Mouse (Mus musculus) liver, embryonic 11.5 days (tissue): ENCODE results near the gene Mia. TPM values are rescaled to one million over a fixed set of nuclear protein-coding genes. Genes with fewer than 3 reads are reported as not detected.

ENCODE experiments used
- ATAC-seq: fragments of 200-750 bp; cut with Nextera tagmentation; replicated peaks from 2 replicates; pipeline ENCODE4 v1.8.0; 2017; ENCODE audit warnings: moderate number of reproducible peaks, mild to moderate bottlenecking, moderate TSS enrichment, moderate library complexity; ENCODE audit not compliant: low FRiP score
- DNase-seq: peaks from one replicate; pipeline ENCODE4 v3.0.0-alpha.2; 2017; ENCODE audit warnings: low spot score
- H3K27ac ChIP-seq: fragments of 300-500 bp; sonication (generic); 2 replicates; pipeline ENCODE4 v1.5.1; 2014; ENCODE audit warnings: mild to moderate bottlenecking, low read depth, low read length, control low read depth
- H3K27me3 ChIP-seq: fragments of 300-500 bp; sonication (generic); replicated peaks from 2 replicates; pipeline ENCODE4 v1.6.1; 2014; ENCODE audit warnings: low read length, mixed read lengths; ENCODE audit not compliant: control insufficient read depth, insufficient read depth
- H3K36me3 ChIP-seq: fragments of 300-500 bp; sonication (generic); 2 replicates; pipeline ENCODE4 v1.6.1; 2014; ENCODE audit warnings: mild to moderate bottlenecking, low read length, moderate library complexity, mixed read lengths; ENCODE audit not compliant: control insufficient read depth, insufficient read depth
- H3K4me1 ChIP-seq: fragments of 300-500 bp; sonication (generic); replicated peaks from 2 replicates; pipeline ENCODE4 v1.6.1; 2014; ENCODE audit warnings: low read length, mixed read lengths; ENCODE audit not compliant: control insufficient read depth, insufficient read depth
- H3K4me2 ChIP-seq: fragments of 300-500 bp; sonication (generic); 2 replicates; pipeline ENCODE4 v1.6.1; 2014; ENCODE audit warnings: mild to moderate bottlenecking, control low read depth, moderate library complexity
- H3K4me3 ChIP-seq: fragments of 300-500 bp; sonication (generic); 2 replicates; pipeline ENCODE4 v1.5.1; 2014; ENCODE audit warnings: low read depth, low read length, control low read depth
- H3K9ac ChIP-seq: fragments of 300-500 bp; sonication (generic); 2 replicates; pipeline ENCODE4 v1.6.1; 2014; ENCODE audit warnings: low read depth, low read length, control low read depth
- H3K9me3 ChIP-seq: fragments of 300-500 bp; sonication (generic); 2 replicates; pipeline ENCODE4 v1.6.1; 2016; ENCODE audit warnings: low read length, inconsistent platforms, mixed read lengths; ENCODE audit not compliant: control insufficient read depth
- WGBS: fragments of 180-500 bp; shearing (Covaris S2); extraction: QIAGEN DNeasy Blood & Tissue Kit; methylation state at CpG from one replicate; pipeline ENCODE4 v1.1.7; 2014; 5-methylcytosine and 5-hydroxymethylcytosine counted together
- microRNA counts: library from miRNA; unstranded; fragments of <30 nt; microRNA quantifications from one replicate; lab custom pipeline; 2015
- microRNA-seq: library from miRNA; unstranded; fragments of <30 nt; microRNA quantifications from one replicate; pipeline ENCODE4, GENCODE M21; 2017; ENCODE audit warnings: borderline number of aligned reads
- polyA plus RNA-seq: library from polyadenylated mRNA; unstranded; fragments of >200 nt; fragmentation: Nextera tagmentation; extraction: Ambion mirVana; gene quantifications from 2 replicates; pipeline ENCODE4 v1.2.1, GENCODE M21; 2014

Mia gene
- polyA plus RNA-seq, 1 experiment from 2014 or later, result 0.73 TPM

DNA sequence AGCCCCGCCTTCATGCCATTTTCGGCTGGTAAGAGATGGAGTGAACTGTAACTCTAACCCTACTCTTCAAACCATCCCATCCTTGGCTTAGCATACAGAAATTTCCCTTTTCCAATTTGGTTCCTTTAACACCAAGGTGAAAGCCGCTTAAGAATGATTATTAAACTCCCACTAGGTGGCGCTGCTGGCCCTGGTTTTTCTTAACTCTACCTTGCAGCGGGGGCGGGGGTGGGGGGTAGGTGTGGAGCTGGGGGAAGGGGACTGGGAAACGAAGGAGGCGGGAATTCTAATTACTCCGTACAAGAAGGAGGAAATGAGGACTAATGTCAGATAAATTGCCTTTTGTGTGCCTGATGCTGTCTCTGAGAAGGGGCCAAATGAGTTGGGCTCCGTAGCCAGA is 48.4 kb downstream of the Mia start:
- no peaks in the 10 kb centered on the region for H3K9me3 ChIP-seq
- DNase-seq, result no peak
- 15% methylated on average over 10 of the region's 10 CpGs for WGBS
- no peak for ATAC-seq
- no peaks in the 10 kb centered on the region for H3K27me3 ChIP-seq
- H3K9ac ChIP-seq, result no peak overlapping the region
- no peak overlapping the region for H3K27ac ChIP-seq
- H3K4me3 ChIP-seq, result no peak overlapping the region
- no peaks in the 10 kb centered on the region for H3K4me1 ChIP-seq
- H3K36me3 ChIP-seq, result no peaks in the 10 kb centered on the region
- no peak overlapping the region for H3K4me2 ChIP-seq

DNA sequence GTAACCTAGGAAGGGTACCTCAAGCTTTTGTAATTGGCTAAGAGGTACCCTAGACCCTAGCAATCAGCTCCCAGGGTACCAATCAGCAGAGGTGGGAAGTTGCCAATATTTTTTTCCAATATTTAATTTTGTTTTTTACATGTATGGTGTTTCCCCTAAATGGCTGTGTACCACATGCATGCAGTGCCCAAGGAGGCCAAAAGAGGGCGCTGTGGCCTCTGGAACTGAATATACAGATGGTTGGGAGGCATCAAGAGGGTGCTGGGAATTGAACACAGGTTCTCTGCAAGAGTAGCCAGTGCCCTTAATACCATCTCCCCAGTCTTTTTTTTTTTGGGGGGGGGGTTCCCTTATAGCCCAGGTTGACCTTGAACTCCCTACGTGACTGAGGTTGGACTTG is 49.6 kb downstream of the Mia start:
- no peak for ATAC-seq
- no peak for DNase-seq
- H3K9ac ChIP-seq, result no peak overlapping the region
- no peaks in the 10 kb centered on the region for H3K36me3 ChIP-seq
- no peak overlapping the region for H3K27ac ChIP-seq
- no peak overlapping the region for H3K4me3 ChIP-seq
- WGBS, result 57% methylated on average over 2 of the region's 2 CpGs
- H3K4me2 ChIP-seq, result no peak overlapping the region
- H3K4me1 ChIP-seq, result no peaks in the 10 kb centered on the region
- H3K9me3 ChIP-seq, result no peaks in the 10 kb centered on the region
- H3K27me3 ChIP-seq, result no peaks in the 10 kb centered on the region

DNA sequence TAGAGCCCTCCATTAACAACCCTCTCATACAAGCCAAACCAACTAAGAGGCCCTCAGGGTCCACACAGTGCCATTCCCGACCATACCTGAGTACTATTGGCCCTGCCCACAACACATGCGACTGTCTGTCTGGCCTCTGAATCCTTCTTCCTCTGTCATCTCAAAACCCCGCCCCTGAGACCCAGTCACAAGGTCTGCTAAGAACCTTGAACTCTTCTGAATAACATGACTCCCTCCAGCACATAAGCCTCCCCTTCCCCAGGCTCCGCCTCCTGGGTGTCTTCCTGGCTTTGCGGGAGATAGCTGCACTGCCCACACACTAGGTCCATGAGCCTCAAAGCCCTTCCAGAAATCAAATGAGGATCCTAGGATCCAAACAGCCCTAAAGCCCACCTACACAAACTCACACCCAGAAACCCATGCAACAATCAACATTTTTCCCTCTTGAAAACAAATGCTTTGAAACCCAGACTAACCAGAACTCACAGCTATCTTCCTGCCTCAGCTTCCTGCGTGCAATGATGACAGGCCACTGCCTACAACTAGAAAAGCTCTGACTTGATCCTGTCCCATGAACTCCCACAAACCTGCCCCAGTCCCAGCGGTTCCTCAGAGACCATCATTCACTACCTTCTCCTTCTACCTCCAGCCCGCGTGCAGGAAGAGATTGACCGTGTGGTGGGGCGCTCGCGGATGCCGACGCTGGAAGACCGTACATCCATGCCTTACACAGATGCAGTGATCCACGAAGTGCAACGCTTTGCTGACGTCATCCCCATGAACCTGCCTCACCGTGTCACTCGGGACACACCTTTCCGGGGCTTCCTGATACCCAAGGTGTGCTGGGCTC is 50.2 kb downstream of the Mia start:
- H3K4me2 ChIP-seq, result no peak overlapping the region
- WGBS, result 80% methylated on average over 22 of the region's 22 CpGs
- no peaks in the 10 kb centered on the region for H3K4me1 ChIP-seq
- no peak overlapping the region for H3K4me3 ChIP-seq
- ATAC-seq, result no peak; the same call in 1 of the 2 replicates
- H3K27me3 ChIP-seq, result no peaks in the 10 kb centered on the region
- H3K27ac ChIP-seq, result no peak overlapping the region
- H3K9me3 ChIP-seq, result no peaks in the 10 kb centered on the region
- no peaks in the 10 kb centered on the region for H3K36me3 ChIP-seq
- no peak overlapping the region for H3K9ac ChIP-seq
- no peak for DNase-seq

DNA sequence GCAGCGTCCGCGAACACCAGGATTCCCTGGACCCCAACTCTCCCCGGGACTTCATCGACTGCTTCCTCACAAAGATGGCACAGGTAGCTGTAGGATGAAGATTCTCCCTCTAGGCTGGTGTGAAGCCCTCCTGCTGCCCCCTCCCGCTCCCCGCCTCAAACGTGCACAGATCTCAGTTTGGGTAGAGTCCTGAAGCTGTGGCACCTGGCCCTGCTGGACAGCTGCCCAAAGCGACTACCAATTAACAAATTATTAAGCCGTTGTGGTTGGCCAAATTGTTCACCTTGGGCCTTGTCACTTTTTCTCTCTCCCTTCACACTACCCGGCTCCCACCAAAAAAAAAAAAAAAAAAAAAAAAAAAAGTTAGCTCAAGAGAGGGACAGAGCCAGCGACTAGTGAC is 51.1 kb downstream of the Mia start:
- Histone ChIP-seq H3K4me1 (no peaks in the 10 kb centered on the region), H3K4me2 (no peak overlapping the region), H3K36me3 (no peaks in the 10 kb centered on the region), H3K27ac (no peak overlapping the region), H3K9ac (no peak overlapping the region), H3K9me3 (no peaks in the 10 kb centered on the region), H3K4me3 (no peak overlapping the region), H3K27me3 (no peaks in the 10 kb centered on the region)
- no peak for ATAC-seq
- DNase-seq, result no peak
- WGBS, result 83% methylated on average over 12 of the region's 12 CpGs

MicroRNAs within 50 kb of the gene (microRNA counts, 519-probe panel; counts per million panel counts)
- not detected for microRNA mmu-miR-1191 (lab: Ali Mortazavi, UCI)

Small RNA genes lying within 50 kb of the gene (microRNA-seq; reads per million reads assigned to microRNA genes)
- 3.5 reads per million, percentile 4 among the genes with 10 or more reads in this experiment for gene Mir1191
- gene Mir3101, result not detected

Other genes starting within 250 kb of the Mia start
- not detected in 2 replicates for gene Cyp2a22, start 241.8 kb downstream of the Mia start, polyA plus RNA-seq
- 0.31 TPM in 1 of 2 replicates, not detected in the other for gene Cyp2a12, start 152.1 kb downstream of the Mia start, polyA plus RNA-seq
- gene Cyp2f2, start 61.2 kb downstream of the Mia start, polyA plus RNA-seq, result not detected in 2 replicates
- not detected in 2 replicates for gene Cyp2t4, start 27.4 kb downstream of the Mia start, polyA plus RNA-seq
- 37.1 and 39.7 TPM in 2 replicates for gene Egln2, start 14.4 kb downstream of the Mia start, polyA plus RNA-seq
- 40.9 and 44.8 TPM in 2 replicates for gene Rab4b, start 2.3 kb downstream of the Mia start, polyA plus RNA-seq
- not detected in 2 replicates for gene Gm21983, start 71 bp downstream of the Mia start, polyA plus RNA-seq
- 2.5 and 2.8 TPM in 2 replicates for gene BC024978, start 14.6 kb upstream of the Mia start, polyA plus RNA-seq
- 282 and 294 TPM in 2 replicates for gene Snrpa, start 15.1 kb upstream of the Mia start, polyA plus RNA-seq
- gene Itpkc, start 47.5 kb upstream of the Mia start, polyA plus RNA-seq, result 3.5 and 4.8 TPM in 2 replicates
- 16.6 and 18.7 TPM in 2 replicates for gene Coq8b, start 51.9 kb upstream of the Mia start, polyA plus RNA-seq
- 3.6 TPM in 2 replicates for gene Numbl, start 77.3 kb upstream of the Mia start, polyA plus RNA-seq
- 7.1 and 10.2 TPM in 2 replicates for gene Ltbp4, start 156.5 kb upstream of the Mia start, polyA plus RNA-seq
- 46.8 and 49.6 TPM in 2 replicates for gene Shkbp1, start 174.9 kb upstream of the Mia start, polyA plus RNA-seq
- 0.43 and 1.2 TPM in 2 replicates for gene Gm20479, start 176.3 kb upstream of the Mia start, polyA plus RNA-seq